Mouse (Mus musculus) hindbrain, postnatal 0 days (tissue): ENCODE measurements at regions not wholly inside any gene's neighbourhood (a gene's known extent, or its start where the extent isn't known, plus 50 kb on each side); places are given as distances from the start of the nearest gene placed in this dataset.

ENCODE experiments used
- ATAC-seq: fragments of 200-750 bp; cut with Nextera tagmentation; 2 replicates; pipeline ENCODE4 v1.8.0; 2017; ENCODE audit warnings: mild to moderate bottlenecking, moderate TSS enrichment, moderate library complexity
- DNase-seq: peaks from one replicate; pipeline ENCODE4 v3.0.0-alpha.2; 2015; ENCODE audit warnings: low spot score
- H3K27ac ChIP-seq: fragments of 300-500 bp; sonication (generic); 2 replicates; pipeline ENCODE4 v1.5.1; 2014; ENCODE audit warnings: mild to moderate bottlenecking
- H3K27me3 ChIP-seq: fragments of 300-500 bp; sonication (generic); 2 replicates; pipeline ENCODE4 v1.6.1; 2014; ENCODE audit warnings: low read length, mixed read lengths; ENCODE audit not compliant: insufficient read depth
- H3K36me3 ChIP-seq: fragments of 300-500 bp; sonication (generic); 2 replicates; pipeline ENCODE4 v1.6.1; 2014; ENCODE audit warnings: low read length, mixed read lengths; ENCODE audit not compliant: insufficient read depth
- H3K4me1 ChIP-seq: fragments of 300-500 bp; sonication (generic); 2 replicates; pipeline ENCODE4 v1.6.1; 2014; ENCODE audit warnings: antibody characterized with exemption, low read length, mixed read lengths; ENCODE audit not compliant: insufficient read depth
- H3K4me2 ChIP-seq: fragments of 300-500 bp; sonication (generic); 2 replicates; pipeline ENCODE4 v1.6.1; 2014; ENCODE audit warnings: low read depth, mild to moderate bottlenecking, low read length, moderate library complexity, mixed read lengths
- H3K4me3 ChIP-seq: fragments of 300-500 bp; sonication (generic); 2 replicates; pipeline ENCODE4 v1.5.1; 2014; ENCODE audit warnings: low read length
- H3K9ac ChIP-seq: fragments of 300-500 bp; sonication (generic); replicated peaks from 2 replicates; pipeline ENCODE4 v1.6.1; 2014; ENCODE audit warnings: mild to moderate bottlenecking, low read length, moderate library complexity, mixed read lengths
- H3K9me3 ChIP-seq: fragments of 300-500 bp; sonication (generic); 2 replicates; pipeline ENCODE4 v1.6.1; 2016; ENCODE audit warnings: low read length, mixed read lengths
- CTCF ChIP-seq: IDR thresholded peaks from 2 replicates; pipeline ENCODE4 v1.5.1; 2016; ENCODE audit warnings: antibody characterized with exemption, control low read depth, low read depth
- WGBS: fragments of 180-500 bp; shearing (Covaris S2); extraction: QIAGEN DNeasy Blood & Tissue Kit; methylation state at CpG from one replicate; pipeline ENCODE4 v1.1.7; 2014; 5-methylcytosine and 5-hydroxymethylcytosine counted together

DNA sequence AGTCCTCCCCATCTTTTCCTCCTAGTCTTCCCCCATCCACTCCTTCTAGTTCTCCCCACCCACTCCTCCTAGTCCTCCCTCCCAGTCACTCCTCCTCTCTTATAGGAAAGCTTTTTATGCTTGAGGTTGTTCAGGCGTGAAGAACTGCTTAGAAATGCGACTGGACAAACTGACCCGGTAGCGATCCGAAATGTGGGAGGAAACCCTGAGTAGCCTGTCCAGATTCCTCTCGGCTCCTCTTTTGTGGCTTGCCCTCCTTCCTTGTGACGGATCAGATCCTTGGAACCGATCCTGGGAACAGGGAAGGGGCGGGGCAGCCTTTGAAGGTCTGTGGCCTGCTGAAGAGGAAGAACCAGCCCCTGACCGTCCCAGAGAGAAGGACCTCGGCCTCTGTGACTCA lies 74.3 kb upstream of the Btg3 start:
- whole genome bisulfite sequencing: 51% methylated on average over 11 of the region's 11 CpGs
- TF ChIP-seq CTCF: no peak

DNA sequence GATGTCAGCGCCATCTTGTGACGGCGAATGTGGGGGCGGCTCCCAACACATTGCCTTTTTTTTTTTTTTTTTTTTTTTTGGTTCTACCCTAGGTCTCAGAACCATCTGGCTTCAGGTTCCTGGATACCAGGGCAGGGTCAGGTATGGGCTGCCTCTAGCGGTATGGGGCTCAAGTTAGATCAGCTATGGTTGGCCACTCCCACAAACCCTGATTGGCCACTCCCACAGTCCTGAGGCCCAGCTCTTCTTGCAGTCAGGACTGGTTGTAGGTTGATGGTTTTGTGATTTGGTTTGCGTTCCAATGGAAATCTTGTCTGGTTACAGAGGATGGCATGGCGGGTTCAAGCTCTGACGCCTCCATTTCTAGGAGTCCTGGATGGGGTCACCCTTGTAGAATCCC lies 72.2 kb upstream of the Btg3 start:
- Histone ChIP-seq H3K36me3 (no peaks in the 10 kb centered on the region), H3K4me2 (no peak overlapping the region), H3K4me3 (no peak overlapping the region), H3K9ac (no peak overlapping the region), H3K27ac (no peak overlapping the region), H3K4me1 (no peaks in the 10 kb centered on the region), H3K27me3 (no peaks in the 10 kb centered on the region), H3K9me3 (no peaks in the 10 kb centered on the region)
- ATAC-seq (no peak), DNase-seq (no peak)
- no peak for TF ChIP-seq CTCF
- 93% methylated on average over 8 of the region's 8 CpGs for WGBS

More for the DNA sequence above, 74.3 kb upstream of the Btg3 start:
- Histone ChIP-seq H3K4me3 (no peak overlapping the region), H3K9me3 (no peaks in the 10 kb centered on the region), H3K9ac (no peak overlapping the region), H3K4me1 (no peaks in the 10 kb centered on the region), H3K27me3 (no peaks in the 10 kb centered on the region), H3K4me2 (no peak overlapping the region), H3K36me3 (no peaks in the 10 kb centered on the region), H3K27ac (no peak overlapping the region)
- ATAC-seq (no peak), DNase-seq (no peak)

DNA sequence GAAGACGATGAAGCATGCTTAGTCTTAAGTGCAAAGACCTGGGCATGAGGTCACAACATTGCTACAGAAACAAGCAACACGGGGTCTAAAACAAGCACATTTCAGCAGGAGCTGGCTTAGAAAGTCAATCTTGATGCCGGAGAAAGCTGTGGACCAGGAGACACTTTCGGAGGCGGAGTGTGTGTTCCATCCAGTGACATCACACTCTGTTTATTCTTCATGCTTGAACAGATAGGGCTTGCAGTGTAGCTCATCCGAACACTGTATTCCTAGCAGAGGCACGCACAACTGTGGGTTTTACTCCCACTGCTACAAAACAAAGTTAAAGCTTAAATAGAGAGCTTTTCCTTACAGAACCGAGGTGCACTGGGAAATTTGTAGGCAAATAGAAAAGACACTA lies 66.3 kb upstream of the Btg3 start:
- H3K9me3 ChIP-seq: no peaks in the 10 kb centered on the region
- TF ChIP-seq CTCF: no peak
- no peak overlapping the region for H3K4me2 ChIP-seq
- 71% methylated on average over 8 of the region's 8 CpGs for WGBS
- H3K36me3 ChIP-seq: no peaks in the 10 kb centered on the region
- no peaks in the 10 kb centered on the region for H3K4me1 ChIP-seq
- peak; percentile 13 for DNase-seq
- H3K27ac ChIP-seq: no peak overlapping the region
- H3K4me3 ChIP-seq: no peak overlapping the region
- no peaks in the 10 kb centered on the region for H3K27me3 ChIP-seq
- peak; percentile 27; the same call in 1 of the 2 replicates for ATAC-seq
- no peak overlapping the region for H3K9ac ChIP-seq

DNA sequence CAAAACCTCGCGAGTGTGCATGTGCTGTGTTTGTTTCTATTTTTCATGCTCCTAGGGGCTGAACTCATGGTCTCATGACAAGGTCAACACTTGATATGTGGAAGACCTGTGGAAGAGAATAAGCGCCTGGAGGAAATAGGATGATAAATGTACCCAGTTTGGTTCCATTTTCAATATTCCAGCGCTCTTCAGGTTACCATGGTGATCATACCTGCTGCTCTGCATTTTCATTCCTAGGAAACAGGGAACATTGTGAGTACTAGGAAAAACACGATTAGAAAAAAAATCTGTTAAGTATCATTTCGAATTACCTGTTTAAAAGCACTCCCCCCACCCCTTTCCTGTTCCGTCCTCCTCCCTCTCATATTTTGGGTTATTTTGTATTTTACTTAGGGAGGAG lies 65.8 kb upstream of the Btg3 start:
- H3K4me3 ChIP-seq: no peak overlapping the region
- no peak overlapping the region for H3K9ac ChIP-seq
- no peaks in the 10 kb centered on the region for H3K36me3 ChIP-seq
- no peaks in the 10 kb centered on the region for H3K4me1 ChIP-seq
- ATAC-seq (no peak; the same call in 1 of the 2 replicates), DNase-seq (peak; percentile 39)
- no peak for TF ChIP-seq CTCF
- no peak overlapping the region for H3K4me2 ChIP-seq
- H3K9me3 ChIP-seq: no peaks in the 10 kb centered on the region
- H3K27me3 ChIP-seq: no peaks in the 10 kb centered on the region
- 75% methylated on average over 7 of the region's 7 CpGs for WGBS
- no peak overlapping the region for H3K27ac ChIP-seq

DNA sequence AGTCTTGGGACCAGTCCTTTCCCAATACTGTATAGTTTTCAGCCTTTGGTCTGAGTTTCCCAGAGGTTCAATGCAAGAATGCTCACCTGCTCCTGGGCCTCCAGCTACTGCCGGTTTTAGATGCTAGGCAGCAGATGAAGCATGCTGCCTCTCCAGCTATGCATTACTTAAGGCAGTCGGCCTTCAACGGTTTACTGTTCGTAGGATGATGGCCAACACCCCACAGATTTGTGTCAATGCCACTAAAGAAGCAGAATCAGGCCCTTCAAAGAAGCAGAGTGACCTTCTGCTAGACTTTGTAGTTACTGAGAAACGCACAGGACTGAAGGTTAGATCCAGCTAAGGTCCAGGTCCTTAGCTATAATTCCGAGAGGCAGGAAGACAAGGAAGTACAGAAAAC lies 65.0 kb upstream of the Btg3 start:
- Histone ChIP-seq H3K27ac (no peak overlapping the region), H3K27me3 (no peaks in the 10 kb centered on the region), H3K4me3 (no peak overlapping the region), H3K4me2 (no peak overlapping the region), H3K9me3 (no peaks in the 10 kb centered on the region), H3K4me1 (no peaks in the 10 kb centered on the region), H3K36me3 (no peaks in the 10 kb centered on the region), H3K9ac (no peak overlapping the region)
- DNase-seq (no peak), ATAC-seq (no peak)
- WGBS: 72% methylated on average over 6 of the region's 6 CpGs
- no peak for TF ChIP-seq CTCF

- Histone ChIP-seq H3K4me3 (no peak overlapping the region), H3K4me1 (no peaks in the 10 kb centered on the region), H3K9ac (no peak overlapping the region), H3K9me3 (no peaks in the 10 kb centered on the region), H3K4me2 (no peak overlapping the region), H3K27me3 (no peaks in the 10 kb centered on the region), H3K36me3 (no peaks in the 10 kb centered on the region), H3K27ac (no peak overlapping the region)
- ATAC-seq: no peak
- TF ChIP-seq CTCF: no peak
- 66% methylated on average over 5 of the region's 5 CpGs for WGBS
- DNase-seq: no peak
Measured at GRCm38 (mm10) chr16:78435707-78436106, 58.7 kb upstream of the Btg3 start.

DNA sequence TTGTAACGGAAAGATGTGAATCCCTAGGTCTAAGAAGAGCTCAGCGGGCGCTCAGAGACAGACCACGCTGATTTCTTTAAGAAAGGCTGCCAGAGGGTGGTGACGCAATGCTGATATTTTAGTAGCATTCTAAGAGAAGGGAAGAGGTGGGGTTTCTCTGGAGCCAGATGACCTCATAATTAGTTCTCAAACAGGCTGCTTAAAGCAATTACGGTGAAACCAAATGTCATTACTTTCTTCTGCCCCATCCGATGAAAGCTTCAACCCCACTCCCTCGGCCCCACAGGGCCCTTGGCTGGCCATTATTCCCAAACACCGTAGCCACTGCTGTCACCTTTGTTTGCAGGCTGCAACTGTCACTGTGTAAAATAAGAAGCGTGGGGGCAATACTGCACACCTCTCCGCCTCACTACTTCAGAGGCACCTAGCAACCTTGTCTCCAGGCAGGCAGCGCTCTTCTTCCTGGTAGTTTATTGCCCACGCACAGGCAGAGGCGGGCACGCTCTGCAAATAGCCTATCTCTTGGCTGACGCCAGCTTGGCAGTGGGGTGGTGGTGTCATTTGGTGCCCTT lies 50.6 kb upstream of the Btg3 start:
- Histone ChIP-seq H3K27ac (peak overlapping the region; percentile 36; the same call in 1 of the 2 replicates), H3K4me1 (no peaks in the 10 kb centered on the region), H3K36me3 (no peaks in the 10 kb centered on the region), H3K4me2 (peak overlapping the region; percentile 40), H3K9ac (peak overlapping the region; percentile 13; the same call in 1 of the 2 replicates), H3K9me3 (no peaks in the 10 kb centered on the region), H3K27me3 (no peaks in the 10 kb centered on the region), H3K4me3 (peak overlapping the region; percentile 16; the same call in 1 of the 2 replicates)
- ATAC-seq (peak; percentile 77), DNase-seq (peak; percentile 52)
- 40% methylated on average over 16 of the region's 16 CpGs for WGBS
- no peak for TF ChIP-seq CTCF
